Mouse (Mus musculus) G1E (cell line): ENCODE measurements around the gene Dnah7a.

Source experiments
- CTCF ChIP-seq: IDR thresholded peaks from 2 replicates; pipeline ENCODE4 v1.5.1; 2012; ENCODE audit warnings: low read depth, low read length, inconsistent platforms, mixed read lengths
- GATA1 ChIP-seq: IDR thresholded peaks from 2 replicates; pipeline ENCODE4 v1.6.1; 2012; ENCODE audit warnings: borderline replicate concordance, low read length, inconsistent platforms, mixed read lengths

- no peak for TF ChIP-seq CTCF
- TF ChIP-seq GATA1: no peak
Observed at GRCm38 (mm10) chr1:53467325-53467670, 239.3 kb downstream of the Dnah7a start.
